Mouse (Mus musculus) G1E (cell line): ENCODE results near the gene Ndufv3.

Source experiments
- CTCF ChIP-seq: IDR thresholded peaks from 2 replicates; pipeline ENCODE4 v1.5.1; 2012; ENCODE audit warnings: low read depth, low read length, inconsistent platforms, mixed read lengths
- GATA1 ChIP-seq: IDR thresholded peaks from 2 replicates; pipeline ENCODE4 v1.6.1; 2012; ENCODE audit warnings: borderline replicate concordance, low read length, inconsistent platforms, mixed read lengths
- POLR2AphosphoS5 ChIP-seq: IDR thresholded peaks from 2 replicates; pipeline ENCODE4 v1.6.1; 2012; ENCODE audit warnings: low read depth, low read length, inconsistent platforms; ENCODE audit not compliant: insufficient replicate concordance
- TAL1 ChIP-seq: conservative IDR thresholded peaks from 2 replicates; pipeline ENCODE4 v1.6.1; 2012; ENCODE audit warnings: low read depth, low read length, inconsistent platforms, mixed read lengths

DNA sequence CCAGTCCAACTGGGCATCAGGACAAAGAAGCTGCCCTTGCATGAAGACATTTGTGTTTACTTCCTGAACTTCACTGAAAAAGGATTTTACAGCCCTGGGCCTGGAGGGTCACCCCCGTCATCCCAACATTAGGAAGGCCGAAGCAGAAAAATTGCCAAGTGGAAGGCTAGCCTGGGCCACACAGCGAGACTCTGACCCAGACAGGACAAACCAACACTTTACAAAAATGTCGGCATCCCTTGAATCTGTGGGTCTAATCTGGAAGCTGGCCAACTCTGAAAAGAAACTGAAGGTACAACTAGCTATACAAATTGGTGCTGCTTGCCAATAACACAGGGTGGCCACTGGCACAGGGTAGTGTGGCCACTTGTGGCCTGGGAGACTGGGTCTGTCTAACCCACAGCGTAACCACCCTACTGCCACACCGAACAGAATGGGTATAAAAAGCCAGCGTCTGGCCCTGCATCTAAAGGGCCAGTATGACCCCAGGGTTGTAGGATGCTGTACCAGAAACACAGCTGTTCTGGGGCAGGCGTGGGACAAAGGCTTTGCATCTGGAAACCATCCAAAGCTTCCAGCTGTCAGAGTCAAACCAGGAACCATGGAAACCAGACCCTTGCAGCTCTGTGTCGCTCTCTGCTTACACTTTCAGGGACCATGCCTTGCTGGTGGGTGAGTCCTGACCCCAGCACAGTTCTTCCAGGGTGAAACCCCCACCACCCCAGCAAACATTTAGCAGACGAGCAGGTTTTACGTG, 37.4 kb downstream of the Ndufv3 start:
- TF ChIP-seq CTCF (no peak), TAL1 (no peak), GATA1 (no peak), POLR2AphosphoS5 (no peak)
